Mouse (Mus musculus): ENCODE data around the gene Sct. TPM values are rescaled to one million over a fixed set of nuclear protein-coding genes. Genes with fewer than 3 reads are reported as not detected.

Sct gene
- polyA plus RNA-seq, 1 experiment from 2014 or later = 2.6 TPM

GRCm38 (mm10) chr7:141293852-141294471 is 15.0 kb upstream of the Sct start:
- H3K9me3 ChIP-seq (replicated peaks; ENCODE audit: control insufficient read depth, low read length) = no peaks in the 10 kb centered on the region
- H3K36me3 ChIP-seq (ENCODE audit: control insufficient read depth, insufficient read depth, low read length) = peaks cover 15% of the 10 kb centered on the region
- H3K27me3 ChIP-seq (replicated peaks; ENCODE audit: control insufficient read depth, insufficient read depth, low read length) = peaks cover 45% of the 10 kb centered on the region
- no peak overlapping the region for H3K27ac ChIP-seq (ENCODE audit: low read depth, low read length)
- DNase-seq (ENCODE audit: low spot score) (no peak), ATAC-seq (no peak)
- peaks cover 9% of the 10 kb centered on the region; the same call in 1 of the 2 replicates for H3K4me1 ChIP-seq (ENCODE audit: control insufficient read depth, insufficient read depth, low read length)
- peak overlapping the region; percentile 31 for H3K4me3 ChIP-seq (ENCODE audit: low read depth, low read length)
- peak overlapping the region; percentile 40; the same call in 1 of the 2 replicates for H3K9ac ChIP-seq (ENCODE audit: low read length)
- under 1% methylated on average over 52 of the region's 53 CpGs for WGBS
- peak overlapping the region; percentile 59 for H3K4me2 ChIP-seq (ENCODE audit: low read length)

- Histone ChIP-seq H3K4me1 (ENCODE audit: control insufficient read depth, insufficient read depth, low read length) (peaks cover 9% of the 10 kb centered on the region; the same call in 1 of the 2 replicates), H3K36me3 (ENCODE audit: control insufficient read depth, insufficient read depth, low read length) (peaks cover 11% of the 10 kb centered on the region), H3K27me3 (replicated peaks; ENCODE audit: control insufficient read depth, insufficient read depth, low read length) (peaks cover 45% of the 10 kb centered on the region), H3K4me2 (ENCODE audit: low read length) (peak overlapping the region; percentile 94), H3K9ac (ENCODE audit: low read length) (peak overlapping the region; percentile 70), H3K9me3 (replicated peaks; ENCODE audit: control insufficient read depth, low read length) (no peaks in the 10 kb centered on the region), H3K27ac (ENCODE audit: low read depth, low read length) (no peak overlapping the region), H3K4me3 (ENCODE audit: low read depth, low read length) (peak overlapping the region; percentile 45)
- ATAC-seq (no peak; the same call in 1 of the 2 replicates), DNase-seq (ENCODE audit: low spot score) (no peak)
- 32% methylated on average over 15 of the region's 15 CpGs for WGBS
Observed at GRCm38 (mm10) chr7:141292583-141293388, 13.9 kb upstream of the Sct start.

GRCm38 (mm10) chr7:141291921-141292582 is 13.1 kb upstream of the Sct start, which contains the start of gene Drd4:
Drd4 (plus strand) TSS chr7:141292006.
- Histone ChIP-seq H3K27me3 (replicated peaks; ENCODE audit: control insufficient read depth, insufficient read depth, low read length) (peaks cover 45% of the 10 kb centered on the region), H3K4me2 (ENCODE audit: low read length) (peak within 1 kb of the TSS; percentile 94), H3K27ac (ENCODE audit: low read depth, low read length) (no peak within 1 kb of the TSS), H3K9ac (ENCODE audit: low read length) (peak within 1 kb of the TSS; percentile 70), H3K4me1 (ENCODE audit: control insufficient read depth, insufficient read depth, low read length) (peaks cover 9% of the 10 kb centered on the region; the same call in 1 of the 2 replicates), H3K9me3 (replicated peaks; ENCODE audit: control insufficient read depth, low read length) (no peaks in the 10 kb centered on the region), H3K4me3 (ENCODE audit: low read depth, low read length) (peak within 1 kb of the TSS; percentile 45), H3K36me3 (ENCODE audit: control insufficient read depth, insufficient read depth, low read length) (peaks cover 6% of the 10 kb centered on the region)
- WGBS = under 1% methylated on average over 46 of the region's 46 CpGs
- ATAC-seq = peak; percentile 70
- DNase-seq (ENCODE audit: low spot score) = peak; percentile 57

GRCm38 (mm10) chr7:141288042-141288441 is 9.1 kb upstream of the Sct start:
- no peaks in the 10 kb centered on the region for H3K36me3 ChIP-seq (ENCODE audit: control insufficient read depth, insufficient read depth, low read length)
- H3K27me3 ChIP-seq (replicated peaks; ENCODE audit: control insufficient read depth, insufficient read depth, low read length) = peaks cover 19% of the 10 kb centered on the region
- H3K4me2 ChIP-seq (ENCODE audit: low read length) = no peak overlapping the region
- no peaks in the 10 kb centered on the region for H3K9me3 ChIP-seq (replicated peaks; ENCODE audit: control insufficient read depth, low read length)
- no peak for DNase-seq (ENCODE audit: low spot score)
- no peak overlapping the region for H3K4me3 ChIP-seq (ENCODE audit: low read depth, low read length)
- no peak overlapping the region for H3K27ac ChIP-seq (ENCODE audit: low read depth, low read length)
- no peak for ATAC-seq
- H3K4me1 ChIP-seq (ENCODE audit: control insufficient read depth, insufficient read depth, low read length) = 0 out of 2 replicates have a peak, but pooled peaks cover 2% of the 10 kb centered on the region
- H3K9ac ChIP-seq (ENCODE audit: low read length) = no peak overlapping the region
- WGBS = 91% methylated on average over 3 of the region's 3 CpGs

GRCm38 (mm10) chr7:141282756-141283155 is 3.8 kb upstream of the Sct start:
- Histone ChIP-seq H3K27ac (ENCODE audit: low read depth, low read length) (no peak overlapping the region), H3K4me2 (ENCODE audit: low read length) (no peak overlapping the region), H3K9ac (ENCODE audit: low read length) (no peak overlapping the region), H3K9me3 (replicated peaks; ENCODE audit: control insufficient read depth, low read length) (no peaks in the 10 kb centered on the region), H3K4me1 (ENCODE audit: control insufficient read depth, insufficient read depth, low read length) (no peaks in the 10 kb centered on the region), H3K4me3 (ENCODE audit: low read depth, low read length) (no peak overlapping the region), H3K27me3 (replicated peaks; ENCODE audit: control insufficient read depth, insufficient read depth, low read length) (no peaks in the 10 kb centered on the region), H3K36me3 (ENCODE audit: control insufficient read depth, insufficient read depth, low read length) (no peaks in the 10 kb centered on the region)
- ATAC-seq (no peak), DNase-seq (ENCODE audit: low spot score) (no peak)
- WGBS = 85% methylated on average over 4 of the region's 4 CpGs

- WGBS = 24% methylated on average over 6 of the region's 6 CpGs
- peak; percentile 65 for ATAC-seq
Observed at GRCm38 (mm10) chr7:141281442-141281841, 2.5 kb upstream of the Sct start.

GRCm38 (mm10) chr7:141277701-141278678 is 943 bp downstream of the Sct start:
- WGBS = 81% methylated on average over 11 of the region's 11 CpGs
- Histone ChIP-seq H3K9me3 (replicated peaks; ENCODE audit: control insufficient read depth, low read length) (no peaks in the 10 kb centered on the region), H3K4me1 (ENCODE audit: control insufficient read depth, insufficient read depth, low read length) (no peaks in the 10 kb centered on the region), H3K4me2 (ENCODE audit: low read length) (no peak overlapping the region; the same call in 1 of the 2 replicates), H3K36me3 (ENCODE audit: control insufficient read depth, insufficient read depth, low read length) (no peaks in the 10 kb centered on the region), H3K4me3 (ENCODE audit: low read depth, low read length) (no peak overlapping the region), H3K9ac (ENCODE audit: low read length) (no peak overlapping the region), H3K27me3 (replicated peaks; ENCODE audit: control insufficient read depth, insufficient read depth, low read length) (no peaks in the 10 kb centered on the region), H3K27ac (ENCODE audit: low read depth, low read length) (no peak overlapping the region)
- DNase-seq (ENCODE audit: low spot score) = no peak
- ATAC-seq = no peak

More at GRCm38 (mm10) chr7:141281442-141281841, 2.5 kb upstream of the Sct start:
- H3K4me2 ChIP-seq (ENCODE audit: low read length) = no peak overlapping the region
- no peaks in the 10 kb centered on the region for H3K27me3 ChIP-seq (replicated peaks; ENCODE audit: control insufficient read depth, insufficient read depth, low read length)
- H3K9ac ChIP-seq (ENCODE audit: low read length) = no peak overlapping the region
- no peaks in the 10 kb centered on the region for H3K9me3 ChIP-seq (replicated peaks; ENCODE audit: control insufficient read depth, low read length)
- H3K27ac ChIP-seq (ENCODE audit: low read depth, low read length) = no peak overlapping the region
- peak; percentile 48 for DNase-seq (ENCODE audit: low spot score)
- no peaks in the 10 kb centered on the region for H3K4me1 ChIP-seq (ENCODE audit: control insufficient read depth, insufficient read depth, low read length)
- no peak overlapping the region for H3K4me3 ChIP-seq (ENCODE audit: low read depth, low read length)
- H3K36me3 ChIP-seq (ENCODE audit: control insufficient read depth, insufficient read depth, low read length) = no peaks in the 10 kb centered on the region

GRCm38 (mm10) chr7:141276546-141276945 is 2.4 kb downstream of the Sct start, which contains the start of gene Cdhr5:
Cdhr5 (minus strand) TSS chr7:141276786.
- 84% methylated on average over 11 of the region's 11 CpGs for WGBS
- Histone ChIP-seq H3K9ac (ENCODE audit: low read length) (no peak within 1 kb of the TSS), H3K4me1 (ENCODE audit: control insufficient read depth, insufficient read depth, low read length) (no peaks in the 10 kb centered on the region), H3K36me3 (ENCODE audit: control insufficient read depth, insufficient read depth, low read length) (no peaks in the 10 kb centered on the region), H3K9me3 (replicated peaks; ENCODE audit: control insufficient read depth, low read length) (no peaks in the 10 kb centered on the region), H3K27ac (ENCODE audit: low read depth, low read length) (no peak within 1 kb of the TSS), H3K27me3 (replicated peaks; ENCODE audit: control insufficient read depth, insufficient read depth, low read length) (no peaks in the 10 kb centered on the region), H3K4me3 (ENCODE audit: low read depth, low read length) (no peak within 1 kb of the TSS), H3K4me2 (ENCODE audit: low read length) (no peak within 1 kb of the TSS)
- ATAC-seq (no peak), DNase-seq (ENCODE audit: low spot score) (no peak)

Data from forebrain, embryonic 14.5 days (tissue).